8 mouse cellular contexts compared by ENCODE assay signal in the genomic region with DNA sequence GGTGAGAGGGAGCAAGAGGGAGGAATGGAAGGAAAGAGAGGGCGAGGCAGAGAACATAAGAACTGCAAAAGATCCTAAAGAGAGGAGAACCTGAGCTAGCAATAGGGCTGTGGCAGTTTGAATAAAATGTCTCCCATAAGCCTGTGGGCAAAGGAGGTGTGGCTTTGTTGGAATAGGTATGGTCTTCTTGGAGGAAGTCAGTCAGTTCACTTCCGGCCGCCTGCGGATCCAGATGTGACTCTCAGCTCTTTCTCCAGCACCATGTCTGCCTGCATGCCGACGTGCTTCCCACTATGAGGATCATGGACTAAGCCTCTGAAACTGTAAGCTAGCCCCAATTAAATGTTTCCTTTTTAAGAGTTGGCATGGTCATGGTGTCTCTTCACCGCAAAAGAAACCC. TPM values are rescaled to one million over a fixed set of nuclear protein-coding genes. Genes with fewer than 3 reads are reported as not detected.
A peak's percentile ranks its signal among the peaks of the same experiment; 100 is the strongest.
DNase-seq lines count a peak whose midpoint lies in the region; ATAC-seq and TF ChIP-seq lines count a peak whose summit lies in the region.
"Had no signal": no experiment of that assay in that cellular context is flagged by ENCODE, and none has a peak within 500 bp of the region (broad histone marks: within the 10 kb centered on the region; RNA-seq: fewer than 3 reads in every experiment).

Gene Kat6b (plus strand): TSS at position 204 of the 400 bp plus-strand sequence.

- no peak within 1 kb of the TSS for H3K27ac ChIP-seq in neural tube, embryonic 15.5 days (replicated peaks)

- H3K27me3 ChIP-seq in E14TG2a.4 (ENCODE audit: insufficient read depth, low read length) = no peaks in the 10 kb centered on the region
- no peaks in the 10 kb centered on the region for H3K27me3 ChIP-seq in neural tube, embryonic 15.5 days (replicated peaks)

- DNase-seq in R1 (ENCODE audit: low read depth, low spot score) = peak; percentile 97
- no peak for DNase-seq in gastrocnemius, adult 18-20 months (ENCODE audit: low spot score)
- no peak for DNase-seq in layer of hippocampus, postnatal 10 days (ENCODE audit: low spot score in 2 of 2)
- DNase-seq in kidney, postnatal 4 days = no peak
- no peak for DNase-seq in cerebellum, postnatal 36 days

- no peaks in the 10 kb centered on the region for H3K9me3 ChIP-seq in E14TG2a.4 (ENCODE audit: low read length)
- H3K9me3 ChIP-seq in neural tube, embryonic 15.5 days (replicated peaks) = no peaks in the 10 kb centered on the region

- TF ChIP-seq CTCF in E14TG2a.4 (conservative IDR thresholded peaks at IDR 0.05; ENCODE audit: low read length) = no peak

- no peak within 1 kb of the TSS for H3K9ac ChIP-seq in neural tube, embryonic 15.5 days (replicated peaks)

- H3K4me3 ChIP-seq in E14TG2a.4 (replicated peaks; ENCODE audit: low read length) = peak within 1 kb of the TSS; percentile 98
- no peak within 1 kb of the TSS for H3K4me3 ChIP-seq in neural tube, embryonic 15.5 days (replicated peaks)
- H3K4me3 ChIP-seq: erythroblast, embryonic 14.5 days had no signal

- H3K36me3 ChIP-seq in E14TG2a.4 (ENCODE audit: insufficient read depth, low read length) = peaks cover 37% of the 10 kb centered on the region
- no peaks in the 10 kb centered on the region for H3K36me3 ChIP-seq in neural tube, embryonic 15.5 days

- no peak within 1 kb of the TSS for H3K4me2 ChIP-seq in neural tube, embryonic 15.5 days

- no peak for ATAC-seq in neural tube, embryonic 15.5 days (ENCODE audit: low FRiP score)

- 94% methylated on average over 7 of the region's 7 CpGs for WGBS in neural tube, embryonic 15.5 days

- peaks cover 55% of the 10 kb centered on the region for H3K4me1 ChIP-seq in E14TG2a.4 (replicated peaks; ENCODE audit: low read depth, low read length)
- H3K4me1 ChIP-seq in neural tube, embryonic 15.5 days = no peaks in the 10 kb centered on the region

RNA-seq across cellular contexts. Expression of gene Kat6b, which starts in this region (rescaled TPM):
- 10 to 100 TPM; 20.4 to 22.4 TPM for total RNA-seq in gastrocnemius, adult 18-20 months (2021)
- total RNA-seq in layer of hippocampus, postnatal 10 days (2021) = 10 to 100 TPM; 60.3 to 62.0 TPM
- 16.1 and 18.8 TPM in 2 replicates for polyA plus RNA-seq in neural tube, embryonic 15.5 days (2015; fragmentation: Nextera tagmentation; extraction: Ambion mirVana)
